Mouse (Mus musculus) lung, adult 2 months (tissue): ENCODE measurements around the gene Ypel3.

ENCODE experiments used
- CTCF ChIP-seq: fragments of 200-500 bp; IDR thresholded peaks from 2 replicates; pipeline ENCODE4 v1.5.1; 2011; ENCODE audit warnings: mild to moderate bottlenecking, low read length, control low read depth; ENCODE audit not compliant: insufficient read depth
- POLR2A ChIP-seq: fragments of 200-500 bp; IDR thresholded peaks from 2 replicates; pipeline ENCODE4 v1.6.1; 2011; ENCODE audit warnings: low read depth, mild to moderate bottlenecking, control low read depth, low read length, borderline replicate concordance; ENCODE audit errors: extremely low read depth

DNA sequence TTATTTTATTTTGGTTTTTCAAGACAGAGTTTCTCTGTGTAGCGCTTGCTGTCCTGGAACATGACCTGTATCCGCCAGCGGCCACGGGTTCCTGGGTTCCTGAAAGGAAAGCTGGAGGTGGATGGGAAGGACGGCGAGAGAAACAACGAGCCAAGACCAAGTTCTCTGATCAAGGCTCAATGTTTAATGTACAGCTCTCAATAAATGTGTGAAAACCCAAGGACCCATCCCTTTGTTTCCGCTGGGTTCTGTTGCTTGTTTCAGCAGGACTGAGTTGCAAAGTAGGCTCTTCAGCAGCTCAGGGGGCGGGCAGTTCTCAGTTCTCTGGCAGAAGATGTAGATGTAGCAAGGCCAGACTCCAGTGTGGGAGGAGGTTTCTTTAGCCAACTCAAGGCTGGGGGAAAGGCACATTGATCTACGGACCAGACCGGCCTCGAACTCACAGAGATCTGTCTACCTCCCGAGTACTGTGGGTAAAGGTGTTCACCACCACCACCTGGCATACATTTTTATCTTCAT lies 34.7 kb upstream of the Ypel3 start:
- no peak for TF ChIP-seq POLR2A
- no peak for TF ChIP-seq CTCF
